Mouse (Mus musculus): Measurements from ENCODE around the gene Aaas. TPM values are rescaled to one million over a fixed set of nuclear protein-coding genes. Genes with fewer than 3 reads are reported as not detected.

The Aaas gene
- polyA plus RNA-seq, 1 experiment from 2014 or later: 37.4 TPM

DNA sequence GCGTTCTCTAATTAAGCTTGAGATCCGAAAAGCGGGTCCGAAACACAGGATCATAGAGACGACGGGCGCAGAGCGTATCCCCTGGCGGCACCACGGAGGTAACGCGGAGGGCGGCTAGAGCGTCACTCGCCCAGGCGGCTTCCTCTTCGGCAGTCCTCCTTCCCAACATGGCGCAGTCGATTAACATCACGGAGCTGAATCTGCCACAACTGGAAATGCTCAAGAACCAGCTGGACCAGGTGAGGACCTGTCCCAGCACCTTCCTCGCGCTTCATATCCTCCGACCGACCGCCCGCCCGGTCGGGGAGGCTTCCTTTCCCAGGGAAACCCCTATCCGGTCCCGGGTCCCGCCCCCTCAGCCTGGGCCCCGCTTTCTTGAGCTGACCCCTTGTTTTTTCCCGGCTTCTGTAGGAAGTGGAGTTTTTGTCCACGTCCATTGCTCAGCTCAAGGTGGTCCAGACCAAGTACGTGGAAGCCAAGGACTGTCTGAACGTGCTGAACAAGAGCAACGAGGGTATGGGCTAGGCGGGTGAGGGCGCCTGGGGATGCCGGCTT, 24.5 kb downstream of the Aaas start, which contains the start of gene Pfdn5:
Pfdn5 (plus strand) TSS at position 95 of the 555 bp plus-strand sequence.
- WGBS: under 1% methylated on average over 40 of the region's 40 CpGs
- peak; percentile 95 for ATAC-seq (replicated peaks)

DNA sequence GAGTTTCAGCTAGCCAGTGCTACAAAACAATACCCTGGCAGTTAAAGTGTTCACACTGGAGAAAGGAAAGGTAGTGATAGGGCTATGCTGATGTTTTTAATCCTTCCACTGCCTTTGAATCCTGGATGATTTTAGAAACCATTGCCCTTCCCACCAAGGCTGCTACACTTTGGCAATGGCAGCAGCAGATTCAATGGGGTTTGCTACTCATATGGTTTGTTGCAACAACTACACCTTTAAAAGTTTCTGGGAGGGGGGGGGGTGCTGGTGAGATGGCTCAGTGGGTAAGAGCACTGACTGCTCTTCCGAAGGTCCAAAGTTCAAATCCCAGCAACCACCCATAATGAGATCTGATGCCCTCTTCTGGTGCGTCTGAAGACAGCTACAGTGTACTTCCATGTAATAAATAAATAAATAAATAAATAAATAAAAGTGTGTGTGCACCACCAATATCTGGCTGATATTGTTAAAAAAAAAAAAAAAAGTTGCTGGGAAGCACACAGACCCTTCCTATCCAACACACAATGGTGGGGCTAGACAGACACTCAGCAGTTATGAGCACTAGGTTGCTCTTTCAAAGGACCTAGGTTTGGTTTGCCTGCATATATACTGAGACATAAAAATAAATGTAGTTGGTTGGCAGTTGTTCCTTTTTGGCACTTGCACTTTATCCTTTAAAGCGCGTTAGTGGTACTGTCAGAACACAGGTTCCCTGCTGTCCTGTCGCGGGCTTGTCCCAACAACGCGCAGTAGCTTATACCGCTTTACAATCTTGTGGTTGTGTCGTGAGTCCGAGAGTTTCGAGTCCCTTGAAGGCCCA, 25.7 kb downstream of the Aaas start:
- H3K36me3 ChIP-seq (replicated peaks): peaks cover 8% of the 10 kb centered on the region; the same call in 1 of the 2 replicates
- H3K4me2 ChIP-seq: peak overlapping the region; percentile 76
- no peaks in the 10 kb centered on the region for H3K9me3 ChIP-seq
- no peak overlapping the region for H3K9ac ChIP-seq
- H3K4me1 ChIP-seq: peaks cover 13% of the 10 kb centered on the region
- H3K4me3 ChIP-seq: no peak overlapping the region
- ATAC-seq (replicated peaks): no peak
- WGBS: 73% methylated on average over 12 of the region's 12 CpGs
- H3K27ac ChIP-seq: no peak overlapping the region
- no peaks in the 10 kb centered on the region for H3K27me3 ChIP-seq (replicated peaks)

More for the DNA sequence above, 24.5 kb downstream of the Aaas start, which contains the start of gene Pfdn5:
- H3K4me3 ChIP-seq: peak within 1 kb of the TSS; percentile 90
- peaks cover 20% of the 10 kb centered on the region; the same call in 1 of the 2 replicates for H3K36me3 ChIP-seq (replicated peaks)
- H3K9ac ChIP-seq: peak within 1 kb of the TSS; percentile 90
- H3K27ac ChIP-seq: peak within 1 kb of the TSS; percentile 80
- peaks cover 15% of the 10 kb centered on the region for H3K4me1 ChIP-seq
- no peaks in the 10 kb centered on the region for H3K27me3 ChIP-seq (replicated peaks)
- H3K9me3 ChIP-seq: no peaks in the 10 kb centered on the region
- H3K4me2 ChIP-seq: peak within 1 kb of the TSS; percentile 76

GRCm38 (mm10) chr15:102316263-102316662, 34.3 kb downstream of the Aaas start:
- H3K9me3 ChIP-seq: no peaks in the 10 kb centered on the region
- H3K27ac ChIP-seq: no peak overlapping the region
- 88% methylated on average over 6 of the region's 6 CpGs for WGBS
- no peak overlapping the region for H3K4me2 ChIP-seq
- H3K4me1 ChIP-seq: no peaks in the 10 kb centered on the region
- H3K36me3 ChIP-seq (replicated peaks): no peaks in the 10 kb centered on the region
- H3K9ac ChIP-seq: no peak overlapping the region
- H3K4me3 ChIP-seq: no peak overlapping the region
- ATAC-seq (replicated peaks): no peak
- H3K27me3 ChIP-seq (replicated peaks): no peaks in the 10 kb centered on the region

DNA sequence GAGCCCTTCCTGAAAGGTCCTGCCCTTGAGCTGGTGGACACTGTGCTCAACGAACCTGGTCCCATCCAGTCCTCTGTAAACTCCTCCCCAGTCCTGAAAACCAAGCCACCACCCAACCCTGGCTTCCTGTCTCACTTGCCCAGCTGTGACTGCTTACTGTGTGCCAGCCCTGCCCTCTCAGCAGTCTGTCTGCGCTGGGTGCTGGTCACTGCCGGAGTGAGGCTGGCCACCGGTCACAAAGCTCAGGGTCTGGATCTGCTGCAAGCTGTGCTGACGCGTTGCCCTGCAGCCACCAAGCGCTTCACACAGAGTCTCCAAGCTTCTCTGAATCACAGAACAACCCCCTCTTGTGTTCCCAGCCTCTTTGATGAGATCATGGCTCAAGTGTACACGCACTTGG, 35.3 kb downstream of the Aaas start:
- Histone ChIP-seq H3K27me3 (replicated peaks) (no peaks in the 10 kb centered on the region), H3K4me1 (no peaks in the 10 kb centered on the region), H3K9ac (no peak overlapping the region), H3K36me3 (replicated peaks) (no peaks in the 10 kb centered on the region), H3K9me3 (no peaks in the 10 kb centered on the region), H3K4me2 (no peak overlapping the region), H3K4me3 (no peak overlapping the region), H3K27ac (no peak overlapping the region)
- WGBS: 94% methylated on average over 8 of the region's 8 CpGs
- ATAC-seq (replicated peaks): no peak

- no peaks in the 10 kb centered on the region for H3K36me3 ChIP-seq (replicated peaks)
- ATAC-seq (replicated peaks): no peak
- H3K27me3 ChIP-seq (replicated peaks): no peaks in the 10 kb centered on the region
- no peaks in the 10 kb centered on the region for H3K4me1 ChIP-seq
- no peak overlapping the region for H3K4me3 ChIP-seq
- no peak overlapping the region for H3K4me2 ChIP-seq
- H3K9me3 ChIP-seq: no peaks in the 10 kb centered on the region
- no peak overlapping the region for H3K27ac ChIP-seq
- no peak overlapping the region for H3K9ac ChIP-seq
These were observed 39.1 kb downstream of the Aaas start for GRCm38 (mm10) chr15:102311489-102311888.

DNA sequence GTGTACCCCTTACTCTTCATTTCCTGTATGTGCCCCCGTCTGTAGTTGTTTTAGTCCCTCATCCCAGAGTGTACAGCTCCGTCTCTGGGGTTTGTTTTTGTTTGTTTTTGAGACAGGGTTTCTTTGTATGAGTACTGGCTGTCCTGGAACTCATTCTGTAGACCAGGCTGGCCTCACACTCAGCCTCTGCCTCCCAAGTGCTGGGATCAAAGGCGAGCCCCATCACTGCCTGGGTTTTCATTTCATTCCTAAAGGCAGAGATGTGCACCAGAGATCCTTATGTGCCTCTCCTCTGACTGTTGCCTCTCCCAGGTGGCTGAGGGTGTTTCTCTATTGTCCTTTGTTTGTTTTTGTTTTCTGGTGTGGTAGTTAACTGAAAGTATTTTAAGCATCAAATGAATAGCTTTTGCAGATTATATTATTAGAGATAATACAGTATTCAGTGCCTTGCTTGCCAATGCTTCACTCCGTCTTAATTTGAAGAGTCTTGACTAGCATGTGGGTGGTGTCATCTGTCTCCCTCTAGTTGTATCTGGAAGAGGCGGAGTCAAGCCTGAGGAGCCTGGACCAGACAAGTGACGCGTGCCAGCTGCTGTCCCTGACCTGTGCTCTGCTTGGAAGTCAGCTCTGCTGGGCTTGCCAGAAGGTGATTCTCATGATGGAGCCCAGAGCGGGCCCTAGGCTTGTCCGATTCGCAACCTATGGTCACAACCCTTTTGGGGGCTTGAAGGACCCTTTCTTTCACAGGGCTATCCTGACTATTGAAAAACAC, 40.3 kb downstream of the Aaas start:
- Histone ChIP-seq H3K36me3 (replicated peaks) (no peaks in the 10 kb centered on the region), H3K4me2 (no peak overlapping the region), H3K9ac (no peak overlapping the region), H3K27ac (no peak overlapping the region), H3K4me3 (no peak overlapping the region), H3K4me1 (no peaks in the 10 kb centered on the region), H3K9me3 (no peaks in the 10 kb centered on the region), H3K27me3 (replicated peaks) (no peaks in the 10 kb centered on the region)
- no peak for ATAC-seq (replicated peaks)
- WGBS: 92% methylated on average over 10 of the region's 10 CpGs

DNA sequence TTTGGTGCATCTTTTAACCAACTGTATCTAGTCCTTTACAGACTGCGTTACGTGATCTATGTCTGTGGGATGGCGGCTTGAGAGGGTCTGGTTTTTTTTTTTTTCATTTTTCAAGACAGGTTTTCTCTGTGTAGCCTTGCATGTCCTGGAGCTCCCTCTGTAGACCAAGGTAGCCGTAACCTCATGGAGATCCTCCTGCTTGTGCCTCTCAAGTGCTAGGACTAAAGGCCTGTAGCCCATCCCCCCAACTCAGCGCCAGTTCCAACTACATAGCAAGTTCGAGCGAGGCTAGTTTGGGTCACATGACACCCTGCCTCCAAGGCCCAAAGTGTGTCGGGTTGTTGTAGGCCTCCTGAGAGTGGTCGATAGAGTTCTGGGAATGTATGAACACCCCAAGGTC, 41.9 kb downstream of the Aaas start:
- no peak overlapping the region for H3K9ac ChIP-seq
- H3K4me2 ChIP-seq: no peak overlapping the region
- H3K4me3 ChIP-seq: no peak overlapping the region
- H3K27me3 ChIP-seq (replicated peaks): no peaks in the 10 kb centered on the region
- no peaks in the 10 kb centered on the region for H3K9me3 ChIP-seq
- H3K27ac ChIP-seq: no peak overlapping the region
- 90% methylated on average over 9 of the region's 9 CpGs for WGBS
- H3K36me3 ChIP-seq (replicated peaks): no peaks in the 10 kb centered on the region
- no peaks in the 10 kb centered on the region for H3K4me1 ChIP-seq
- no peak for ATAC-seq (replicated peaks)

DNA sequence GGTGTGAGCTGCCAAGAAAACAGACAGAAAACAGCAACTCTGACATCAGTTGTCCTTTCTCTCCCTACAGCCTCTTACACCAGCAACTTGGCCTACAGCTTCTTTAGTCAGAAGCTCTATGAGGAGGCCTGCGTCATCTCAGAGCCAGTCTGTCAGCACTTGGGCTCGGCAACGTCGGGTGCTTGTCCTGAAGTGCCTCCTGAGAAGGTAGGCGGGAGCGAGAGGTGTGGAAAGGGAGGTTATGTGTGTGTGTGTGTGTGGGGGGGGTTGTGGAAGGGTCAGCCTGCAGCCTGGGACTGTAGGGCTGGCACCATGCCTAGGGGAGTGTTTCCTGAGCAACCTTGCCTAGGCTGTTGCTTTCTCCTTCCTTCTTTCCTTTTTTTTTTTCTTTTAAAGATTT, 48.0 kb downstream of the Aaas start:
- H3K4me3 ChIP-seq: no peak overlapping the region
- no peaks in the 10 kb centered on the region for H3K27me3 ChIP-seq (replicated peaks)
- no peaks in the 10 kb centered on the region for H3K9me3 ChIP-seq
- no peak for ATAC-seq (replicated peaks)
- no peaks in the 10 kb centered on the region for H3K36me3 ChIP-seq (replicated peaks)
- no peaks in the 10 kb centered on the region for H3K4me1 ChIP-seq
- 91% methylated on average over 6 of the region's 6 CpGs for WGBS
- H3K9ac ChIP-seq: no peak overlapping the region
- H3K27ac ChIP-seq: no peak overlapping the region
- no peak overlapping the region for H3K4me2 ChIP-seq

- no peaks in the 10 kb centered on the region for H3K27me3 ChIP-seq (replicated peaks)
- peak overlapping the region; percentile 55 for H3K4me3 ChIP-seq
- H3K9me3 ChIP-seq: no peaks in the 10 kb centered on the region
- H3K9ac ChIP-seq: peak overlapping the region; percentile 29; the same call in 1 of the 2 replicates
- H3K4me2 ChIP-seq: peak overlapping the region; percentile 99
- H3K4me1 ChIP-seq: peaks cover 8% of the 10 kb centered on the region
- no peaks in the 10 kb centered on the region for H3K36me3 ChIP-seq (replicated peaks)
- WGBS: 5% methylated on average over 24 of the region's 24 CpGs
- ATAC-seq (replicated peaks): peak; percentile 62; the same call in 1 of the 2 replicates
- no peak overlapping the region for H3K27ac ChIP-seq
These were observed 54.1 kb downstream of the Aaas start for GRCm38 (mm10) chr15:102296368-102297006.

DNA sequence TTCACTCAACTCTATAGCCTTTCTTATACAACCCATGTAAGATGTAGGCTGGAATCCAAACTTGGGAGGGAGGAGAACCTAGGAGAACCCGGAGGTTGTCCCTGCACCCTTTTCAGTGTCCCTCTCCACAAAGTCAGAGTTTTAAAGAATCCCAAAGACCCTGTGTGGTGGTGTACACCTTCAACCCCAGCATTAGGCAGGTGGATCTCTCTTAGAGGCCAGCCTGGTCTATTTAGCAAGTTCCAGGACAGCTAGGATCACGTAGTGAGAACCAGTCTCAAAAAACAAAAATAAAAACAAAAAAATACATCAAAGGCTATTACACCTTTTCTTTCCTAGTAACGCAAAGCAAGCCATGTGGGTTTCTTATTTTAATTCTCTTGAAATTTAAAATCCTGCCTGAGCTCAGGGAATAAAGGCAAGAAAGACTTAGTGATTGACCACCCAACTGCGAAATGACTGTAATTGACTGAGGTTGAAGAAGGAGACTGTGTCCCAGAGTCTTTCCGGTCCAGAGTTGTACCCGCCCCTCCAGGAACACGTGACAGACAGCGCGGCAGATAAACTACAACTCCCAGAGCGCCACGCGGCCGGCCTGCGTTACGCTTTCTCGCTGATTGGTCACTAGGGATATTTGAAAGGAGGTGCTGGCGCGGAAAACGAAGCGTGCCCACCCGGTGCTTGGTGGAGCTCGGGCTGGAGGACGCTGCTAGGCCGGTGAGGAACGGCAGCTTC, 54.8 kb downstream of the Aaas start, which contains the start of gene Espl1:
Espl1 (plus strand) TSS at position 634 of the 735 bp plus-strand sequence.
- Histone ChIP-seq H3K9ac (peak within 1 kb of the TSS; percentile 37), H3K9me3 (no peaks in the 10 kb centered on the region), H3K27me3 (replicated peaks) (no peaks in the 10 kb centered on the region), H3K27ac (peak within 1 kb of the TSS; percentile 69), H3K4me3 (peak within 1 kb of the TSS; percentile 55), H3K4me1 (peaks cover 8% of the 10 kb centered on the region), H3K36me3 (replicated peaks) (no peaks in the 10 kb centered on the region), H3K4me2 (peak within 1 kb of the TSS; percentile 99)
- 7% methylated on average over 25 of the region's 25 CpGs for WGBS
- peak; percentile 99 for ATAC-seq (replicated peaks)

All from midbrain, embryonic 15.5 days (tissue).